Mouse (Mus musculus) G1E (cell line): ENCODE measurements around the gene Ttll4. TPM values are rescaled to one million over a fixed set of nuclear protein-coding genes. Genes with fewer than 3 reads are reported as not detected.

Experiments
- ATAC-seq: 2 replicates; pipeline ENCODE4 v1.8.0; 2016; ENCODE audit warnings: mild to moderate bottlenecking; ENCODE audit not compliant: insufficient number of reproducible peaks, poor library complexity, low FRiP score, severe bottlenecking; ENCODE audit errors: extremely low read depth
- DNase-seq: peaks from one replicate; pipeline ENCODE4 v3.0.0; 2012; ENCODE audit warnings: low spot score
- H3K27me3 ChIP-seq: 2 replicates; pipeline ENCODE4 v1.6.1; 2012; ENCODE audit warnings: mild to moderate bottlenecking, low read length, inconsistent platforms; ENCODE audit not compliant: insufficient read depth
- H3K36me3 ChIP-seq: replicated peaks from 2 replicates; pipeline ENCODE3; 2012; ENCODE audit warnings: mild to moderate bottlenecking, inconsistent platforms
- H3K4me1 ChIP-seq: 2 replicates; pipeline ENCODE4 v1.6.1; 2012; ENCODE audit warnings: low read depth, low read length, inconsistent platforms, mixed read lengths; ENCODE audit not compliant: insufficient read depth
- H3K4me3 ChIP-seq: 2 replicates; pipeline ENCODE4 v1.5.1; 2012; ENCODE audit warnings: low read depth, mild to moderate bottlenecking, inconsistent platforms, low read length, moderate library complexity, mixed read lengths
- H3K9me3 ChIP-seq: replicated peaks from 2 replicates; pipeline ENCODE4 v1.6.1; 2012; ENCODE audit warnings: inconsistent platforms
- CTCF ChIP-seq: IDR thresholded peaks from 2 replicates; pipeline ENCODE4 v1.5.1; 2012; ENCODE audit warnings: low read depth, low read length, inconsistent platforms, mixed read lengths
- GATA1 ChIP-seq: IDR thresholded peaks from 2 replicates; pipeline ENCODE4 v1.6.1; 2012; ENCODE audit warnings: borderline replicate concordance, low read length, inconsistent platforms, mixed read lengths
- GATA2 ChIP-seq: IDR thresholded peaks from 2 replicates; pipeline ENCODE4 v1.6.1; 2012; ENCODE audit warnings: low read depth, low read length, inconsistent platforms, borderline replicate concordance
- POLR2AphosphoS5 ChIP-seq: IDR thresholded peaks from 2 replicates; pipeline ENCODE4 v1.6.1; 2012; ENCODE audit warnings: low read depth, low read length, inconsistent platforms; ENCODE audit not compliant: insufficient replicate concordance
- TAL1 ChIP-seq: conservative IDR thresholded peaks from 2 replicates; pipeline ENCODE4 v1.6.1; 2012; ENCODE audit warnings: low read depth, low read length, inconsistent platforms, mixed read lengths
- polyA plus RNA-seq: library from polyadenylated mRNA; stranded (reverse); fragments of >175 nt; gene quantifications from 2 replicates; pipeline ENCODE4 v1.2.3, GENCODE M21; 2012
- total RNA-seq, 2 experiments: library from RNA; stranded (forward) in 1 of 2; stranded (reverse) in 1 of 2; fragments of 200-1000 nt in 1 of 2; fragments of >200 nt in 1 of 2; fragmentation: Nextera tagmentation in 1 of 2; gene quantifications; 2 replicates each; pipeline ENCODE4 v1.2.3; 2014 to 2017

Gene Ttll4
- total and polyA plus RNA-seq, 3 experiments = 21.2 to 68.5 (median 44.4) TPM

DNA sequence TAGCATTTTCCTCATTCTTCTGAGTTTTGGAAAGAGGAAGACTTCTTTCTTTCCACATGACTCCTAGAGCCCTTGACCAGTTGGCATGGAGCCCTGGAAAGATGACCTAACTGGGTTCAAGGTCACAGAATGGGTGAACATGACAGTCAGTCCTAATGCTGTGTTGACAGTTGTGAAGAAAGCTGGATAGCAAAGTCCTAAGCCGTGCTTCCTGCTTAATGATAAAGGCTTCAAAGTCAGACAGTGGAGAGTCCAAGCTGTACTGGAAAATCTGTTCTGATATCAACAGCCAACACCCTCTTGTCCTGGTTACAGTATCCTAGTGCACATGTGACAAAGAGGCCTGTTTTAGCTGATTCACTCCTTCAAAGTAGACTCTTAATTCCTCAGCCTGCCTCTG lies 37.2 kb downstream of the Ttll4 start:
- no peak for ATAC-seq
- no peaks in the 10 kb centered on the region; the same call in 1 of the 2 replicates for H3K4me1 ChIP-seq

DNA sequence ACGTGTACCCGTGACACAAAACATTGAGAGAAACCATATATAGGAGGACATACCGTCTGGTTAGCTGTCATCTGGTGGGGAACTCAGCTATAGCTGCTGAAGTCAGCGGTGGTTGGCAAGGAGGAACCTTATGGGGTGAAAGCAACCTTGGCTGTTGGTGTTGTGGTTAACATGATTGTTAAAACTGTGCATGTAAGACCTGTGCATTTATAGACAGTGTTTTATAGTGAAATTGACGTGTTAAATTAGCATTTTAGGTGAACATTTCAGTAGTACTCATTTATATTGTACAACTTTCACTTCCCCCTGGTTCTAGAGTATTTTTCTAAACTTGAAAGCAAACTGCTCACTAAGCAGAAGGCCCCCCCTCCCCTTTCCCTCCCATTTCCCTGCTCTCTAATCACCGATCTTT lies 40.6 kb downstream of the Ttll4 start:
- Histone ChIP-seq H3K4me3 (no peak overlapping the region), H3K36me3 (peaks cover 57% of the 10 kb centered on the region), H3K9me3 (no peaks in the 10 kb centered on the region), H3K27me3 (no peaks in the 10 kb centered on the region), H3K4me1 (no peaks in the 10 kb centered on the region; the same call in 1 of the 2 replicates)
- TF ChIP-seq GATA2 (no peak), CTCF (no peak), TAL1 (no peak), POLR2AphosphoS5 (no peak), GATA1 (no peak)
- ATAC-seq = no peak
- DNase-seq = no peak

More for the DNA sequence above, 37.2 kb downstream of the Ttll4 start:
- peaks cover 82% of the 10 kb centered on the region for H3K36me3 ChIP-seq
- no peak overlapping the region for H3K4me3 ChIP-seq
- TF ChIP-seq GATA2 = no peak
- TF ChIP-seq CTCF = no peak
- TF ChIP-seq TAL1 = no peak
- TF ChIP-seq GATA1 = no peak
- no peak for TF ChIP-seq POLR2AphosphoS5
- no peaks in the 10 kb centered on the region for H3K9me3 ChIP-seq
- DNase-seq = no peak
- no peaks in the 10 kb centered on the region for H3K27me3 ChIP-seq

DNA sequence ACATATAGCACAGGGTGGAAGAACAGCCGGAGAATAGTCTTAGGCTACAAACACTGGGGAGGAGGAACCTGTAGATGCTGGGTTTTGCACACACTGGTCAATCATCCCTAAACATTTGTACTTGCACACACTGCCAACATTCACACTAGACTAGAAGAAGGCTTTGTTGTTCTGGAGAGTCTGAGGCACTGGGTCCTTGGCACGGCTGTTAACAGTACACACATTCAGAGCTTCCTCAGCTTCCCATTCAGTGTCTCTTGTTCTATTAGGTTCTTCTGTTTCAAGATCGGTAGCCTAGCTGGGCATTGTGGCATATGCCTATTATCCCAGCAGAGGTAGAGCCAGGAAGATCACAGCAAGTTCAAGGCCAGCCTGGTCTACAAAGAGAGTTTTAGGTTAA lies 42.6 kb downstream of the Ttll4 start:
- no peak for ATAC-seq
- no peak for DNase-seq
- no peak overlapping the region for H3K4me3 ChIP-seq
- no peak for TF ChIP-seq TAL1
- no peak for TF ChIP-seq GATA2
- no peak for TF ChIP-seq GATA1
- TF ChIP-seq POLR2AphosphoS5 = no peak
- no peak for TF ChIP-seq CTCF
- H3K9me3 ChIP-seq = no peaks in the 10 kb centered on the region
- no peaks in the 10 kb centered on the region for H3K4me1 ChIP-seq
- H3K27me3 ChIP-seq = peaks cover 3% of the 10 kb centered on the region; the same call in 1 of the 2 replicates
- peaks cover 37% of the 10 kb centered on the region for H3K36me3 ChIP-seq

DNA sequence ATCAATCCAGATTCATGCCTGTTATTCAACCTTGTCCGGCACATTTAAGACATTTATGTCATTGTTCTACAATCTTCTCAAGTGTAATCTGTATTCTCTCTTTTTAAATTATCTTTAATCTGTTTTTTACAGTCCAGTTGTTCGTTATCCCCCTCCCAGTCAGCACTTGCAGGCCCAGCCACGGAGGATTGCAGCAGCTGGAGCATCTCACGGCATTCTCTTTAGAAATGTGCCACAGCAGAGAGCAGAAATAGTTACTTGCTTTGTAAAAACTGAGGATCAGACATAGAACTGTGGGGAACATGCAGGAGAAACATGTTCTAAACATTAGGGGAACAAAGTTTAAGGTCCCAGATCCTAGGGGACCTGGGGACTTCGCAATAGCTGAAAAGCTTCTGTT lies 43.5 kb downstream of the Ttll4 start:
- Histone ChIP-seq H3K4me3 (no peak overlapping the region), H3K27me3 (peaks cover 7% of the 10 kb centered on the region), H3K36me3 (peaks cover 30% of the 10 kb centered on the region), H3K9me3 (no peaks in the 10 kb centered on the region), H3K4me1 (no peaks in the 10 kb centered on the region)
- ATAC-seq (no peak), DNase-seq (no peak)
- TF ChIP-seq GATA2 (no peak), POLR2AphosphoS5 (no peak), GATA1 (no peak), CTCF (no peak), TAL1 (no peak)

DNA sequence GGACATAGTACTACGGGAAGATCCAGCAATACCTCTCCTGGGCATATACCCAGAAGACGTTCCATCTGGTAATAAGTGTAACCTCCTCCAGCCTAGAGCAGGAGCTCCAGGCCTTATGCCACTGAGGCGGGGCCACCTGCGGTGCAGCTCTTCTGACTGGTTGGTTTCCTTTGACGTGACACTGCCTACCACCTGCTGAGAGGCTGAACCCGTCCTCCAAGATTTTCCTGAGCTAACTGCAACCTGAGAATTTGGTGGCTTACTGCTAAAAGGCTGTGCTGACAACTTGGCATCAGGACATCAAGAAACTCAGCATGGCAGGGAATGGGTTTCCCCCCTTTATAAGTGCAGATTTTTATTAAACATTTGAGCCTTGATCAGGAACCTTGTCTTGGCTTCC lies 48.0 kb downstream of the Ttll4 start:
- no peaks in the 10 kb centered on the region for H3K9me3 ChIP-seq
- TF ChIP-seq CTCF = no peak
- TF ChIP-seq TAL1 = no peak
- no peak for TF ChIP-seq GATA2
- TF ChIP-seq POLR2AphosphoS5 = no peak
- TF ChIP-seq GATA1 = no peak
- ATAC-seq = no peak
- no peak for DNase-seq
- H3K27me3 ChIP-seq = peaks cover 23% of the 10 kb centered on the region
- no peaks in the 10 kb centered on the region for H3K4me1 ChIP-seq
- H3K36me3 ChIP-seq = no peaks in the 10 kb centered on the region
- H3K4me3 ChIP-seq = no peak overlapping the region

DNA sequence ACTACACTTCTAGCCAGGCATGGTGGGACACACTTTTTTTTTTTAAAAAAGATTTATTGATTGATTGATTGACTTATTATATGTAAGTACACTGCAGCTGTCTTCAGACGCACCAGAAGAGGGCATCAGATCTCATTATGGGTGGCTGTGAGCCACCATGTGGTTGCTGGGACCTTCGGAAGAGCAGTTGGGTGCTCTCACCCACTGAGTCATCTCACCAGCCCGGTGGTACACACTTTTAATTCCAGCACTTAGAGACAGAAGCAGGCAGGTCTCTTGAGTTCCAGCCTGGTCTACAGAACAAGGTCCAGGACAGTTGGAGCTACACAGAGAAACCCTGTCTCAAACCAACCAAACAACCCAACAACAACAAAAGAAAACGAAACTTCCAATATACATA lies 50.5 kb downstream of the Ttll4 start:
- H3K4me3 ChIP-seq = no peak overlapping the region
- no peak for ATAC-seq

More for the DNA sequence above, 50.5 kb downstream of the Ttll4 start:
- H3K36me3 ChIP-seq = no peaks in the 10 kb centered on the region
- H3K27me3 ChIP-seq = peaks cover 25% of the 10 kb centered on the region
- H3K9me3 ChIP-seq = no peaks in the 10 kb centered on the region
- no peak for DNase-seq
- no peaks in the 10 kb centered on the region; the same call in 1 of the 2 replicates for H3K4me1 ChIP-seq
- no peak for TF ChIP-seq GATA1
- no peak for TF ChIP-seq POLR2AphosphoS5
- TF ChIP-seq GATA2 = no peak
